Mouse (Mus musculus) Patski (cell line): ENCODE measurements at regions not wholly inside any gene's neighbourhood (a gene's known extent, or its start where the extent isn't known, plus 50 kb on each side); places are given as distances from the start of the nearest gene placed in this dataset.
A peak's percentile ranks its signal among the peaks of the same experiment; 100 is the strongest.
"Not testable (repeated sequence)": the region's sequence is repeated elsewhere in the genome, so short reads cannot be mapped to it uniquely, and the experiment has no call there.

Source experiments
- ATAC-seq: fragments of 100-300 bp; one replicate; pipeline ENCODE4 v1.8.0; 2021
- CTCF ChIA-PET: fragments of 350-600 bp; sonication (Branson Sonifier 250); formaldehyde crosslinking; loops from one replicate; lab custom pipeline; 2022; ENCODE audit warnings: inconsistent platforms; lab: Charles Lee
- POLR2A ChIA-PET: fragments of 350-600 bp; sonication (Branson Sonifier 250); formaldehyde crosslinking; loops from one replicate; lab custom pipeline; 2022; ENCODE audit warnings: antibody characterized with exemption, inconsistent platforms; lab: Charles Lee
- DNase-seq: peaks from one replicate; pipeline ENCODE4 v3.0.0-alpha.2; 2011; ENCODE audit warnings: low read depth, low spot score
- H3K27me3 ChIP-seq: fragments of 371-371 bp; one replicate; pipeline ENCODE4 v1.5.1; 2021
- CTCF ChIP-seq: fragments of 100-300 bp; IDR thresholded peaks from one replicate; pipeline ENCODE4 v1.5.1; 2021
- in situ Hi-C: fragments of 300-500 bp; cut with MboI; formaldehyde crosslinking; loops from 3 replicates; pipeline ENCODE4 v1.11.1; 2018; ENCODE audit warnings: low pct_unique_long_range_greater_than_20kb, mixed read lengths

DNA sequence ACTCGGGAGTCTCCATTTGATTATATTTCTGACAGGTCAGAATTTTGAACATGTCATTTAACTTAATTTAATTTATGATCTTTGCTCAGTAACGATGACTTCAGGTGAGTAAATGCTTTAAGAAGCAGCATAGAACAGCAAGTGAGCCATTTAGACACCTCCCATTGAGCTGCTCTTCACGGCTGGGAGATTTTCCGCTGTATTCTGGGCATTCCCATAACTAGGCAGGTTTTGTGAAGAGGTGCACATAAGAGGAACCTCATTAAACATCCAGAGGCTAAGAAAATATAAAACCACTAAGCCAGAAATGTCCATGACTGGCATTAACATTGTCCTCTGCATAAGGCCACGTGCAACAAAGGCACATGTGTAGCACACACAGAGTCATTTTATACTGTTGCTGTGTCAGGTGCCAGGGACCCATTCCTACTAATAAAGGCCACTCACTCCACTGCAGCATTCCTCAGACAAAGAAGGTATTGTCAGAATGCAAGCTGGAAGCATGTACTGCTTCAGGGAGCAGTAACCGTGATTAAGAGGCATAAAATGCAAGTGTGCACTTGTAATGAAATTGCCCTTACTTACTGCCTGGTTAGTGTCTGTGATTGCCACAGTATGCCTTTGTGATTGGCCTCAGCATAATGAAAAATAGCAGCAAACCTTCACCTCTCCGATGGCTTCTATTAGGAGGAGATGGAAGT lies 346.5 kb downstream of the Tm4sf1 start:
- no peak for TF ChIP-seq CTCF
- DNase-seq (peak; percentile 51), ATAC-seq (peak; percentile 96)
- in situ Hi-C loops, result no loop called here
- ChIA-PET CTCF (no interaction called here), POLR2A (no interaction called here)
- H3K27me3 ChIP-seq, result peaks cover 7% of the 10 kb centered on the region

DNA sequence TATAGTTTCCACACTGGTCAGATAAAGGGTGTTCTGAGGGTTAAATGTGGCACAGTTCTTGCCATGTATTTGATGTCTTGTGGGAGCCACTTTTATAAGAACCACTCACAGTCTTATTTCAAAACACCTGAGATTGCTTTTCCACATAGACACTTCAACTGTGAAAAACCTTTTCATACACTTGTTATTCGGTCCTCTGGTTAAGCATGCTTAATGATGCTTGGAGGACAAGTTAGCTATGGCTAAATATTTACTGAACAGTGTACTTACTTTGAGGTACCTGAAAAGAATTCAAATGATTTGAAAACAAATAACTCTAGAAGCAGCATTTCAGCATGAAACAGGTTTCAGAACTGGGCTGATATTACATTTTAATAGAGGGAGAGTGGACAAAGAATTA lies 359.2 kb downstream of the Tm4sf1 start:
- H3K27me3 ChIP-seq, CTCF ChIA-PET, POLR2A ChIA-PET, DNase-seq, ATAC-seq, in situ Hi-C loops: not testable (repeated sequence)

DNA sequence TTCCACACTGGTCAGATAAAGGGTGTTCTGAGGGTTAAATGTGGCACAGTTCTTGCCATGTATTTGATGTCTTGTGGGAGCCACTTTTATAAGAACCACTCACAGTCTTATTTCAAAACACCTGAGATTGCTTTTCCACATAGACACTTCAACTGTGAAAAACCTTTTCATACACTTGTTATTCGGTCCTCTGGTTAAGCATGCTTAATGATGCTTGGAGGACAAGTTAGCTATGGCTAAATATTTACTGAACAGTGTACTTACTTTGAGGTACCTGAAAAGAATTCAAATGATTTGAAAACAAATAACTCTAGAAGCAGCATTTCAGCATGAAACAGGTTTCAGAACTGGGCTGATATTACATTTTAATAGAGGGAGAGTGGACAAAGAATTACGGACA lies 372.8 kb downstream of the Tm4sf1 start:
- CTCF ChIA-PET, result not testable (repeated sequence)

DNA sequence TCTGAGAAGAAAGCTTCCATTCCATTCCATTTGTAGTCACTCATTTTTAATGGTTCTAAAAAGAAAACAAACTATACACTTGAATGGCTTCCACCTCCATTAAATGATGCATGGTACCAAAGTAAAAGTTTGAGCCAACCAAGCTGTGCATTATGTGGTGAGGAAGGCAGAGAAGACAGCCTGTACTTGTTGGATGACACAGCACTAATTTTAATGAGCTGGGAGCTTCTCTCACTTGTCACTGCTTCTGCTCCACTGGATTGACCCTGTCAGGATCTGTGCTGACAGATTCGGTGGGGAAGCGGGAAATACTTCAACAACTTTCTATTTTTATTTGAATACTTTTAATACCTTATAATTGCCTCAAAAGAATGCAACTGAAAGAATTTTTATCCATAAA lies 403.3 kb downstream of the Tm4sf1 start:
- peaks cover 46% of the 10 kb centered on the region for H3K27me3 ChIP-seq
- TF ChIP-seq CTCF, result no peak
- DNase-seq (no peak), ATAC-seq (no peak)
- in situ Hi-C loops, result no loop called here
- ChIA-PET CTCF (interaction anchor here (1.0 kb wide), 1 partner anchor 11 kb away, joined by 3 read pairs; no protein-coding TSS in a partner anchor), POLR2A (interaction anchor here (0.6 kb wide), 1 partner anchor 714 kb away, joined by 3 read pairs; no protein-coding TSS in a partner anchor)

More for the DNA sequence above, 372.8 kb downstream of the Tm4sf1 start:
- ATAC-seq, in situ Hi-C loops, H3K27me3 ChIP-seq, POLR2A ChIA-PET, DNase-seq: not testable (repeated sequence)

DNA sequence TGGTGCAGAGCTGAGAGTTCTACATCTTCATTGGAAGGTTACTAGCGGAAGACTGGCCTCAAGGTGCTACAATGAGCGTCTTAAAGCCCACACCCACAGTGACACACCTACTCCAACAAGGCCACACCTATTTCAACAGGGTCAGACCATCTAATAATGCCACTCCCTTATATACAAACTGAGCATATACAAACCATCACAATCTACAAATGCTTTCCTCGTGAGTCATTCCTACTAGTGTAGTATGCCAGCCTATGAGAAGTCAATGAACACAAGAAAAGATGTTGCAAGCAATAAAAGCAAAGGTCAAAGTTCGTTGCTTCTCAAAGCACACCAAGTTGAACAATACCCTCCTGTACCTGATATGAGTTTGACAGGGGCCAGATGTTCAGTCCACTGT lies 424.7 kb downstream of the Tm4sf1 start:
- ATAC-seq (no peak), DNase-seq (no peak)
- CTCF ChIA-PET, result interaction anchor here (1.8 kb wide), 1 partner anchor 8 kb away, joined by 4 read pairs; no protein-coding TSS in a partner anchor
- TF ChIP-seq CTCF, result no peak
- in situ Hi-C loops, result no loop called here
- POLR2A ChIA-PET, result no interaction called here
- H3K27me3 ChIP-seq, result peaks cover 24% of the 10 kb centered on the region

DNA sequence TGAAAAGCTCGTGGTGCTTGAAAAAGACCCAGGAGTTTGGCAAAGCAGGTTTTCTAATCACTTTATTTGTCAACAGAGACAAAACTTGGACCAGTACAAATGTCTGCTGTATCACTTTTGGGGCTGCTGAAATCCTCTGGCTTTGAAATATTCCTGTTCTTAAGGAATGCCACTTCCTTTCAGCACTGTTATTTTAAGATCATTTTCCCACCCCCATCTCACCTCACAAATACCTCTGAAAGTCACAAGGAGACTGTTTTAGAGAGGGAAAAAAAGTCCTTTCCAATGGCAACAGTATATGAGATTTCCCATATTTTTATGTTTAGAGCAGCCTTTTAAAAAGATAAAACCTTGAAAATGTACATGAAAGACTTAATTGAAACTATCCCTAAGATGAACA lies 438.2 kb downstream of the Tm4sf1 start:
- H3K27me3 ChIP-seq, result no peaks in the 10 kb centered on the region
- DNase-seq (no peak), ATAC-seq (no peak)
- in situ Hi-C loops, result no loop called here
- no peak for TF ChIP-seq CTCF
- CTCF ChIA-PET, result no interaction called here
- POLR2A ChIA-PET, result no interaction called here

DNA sequence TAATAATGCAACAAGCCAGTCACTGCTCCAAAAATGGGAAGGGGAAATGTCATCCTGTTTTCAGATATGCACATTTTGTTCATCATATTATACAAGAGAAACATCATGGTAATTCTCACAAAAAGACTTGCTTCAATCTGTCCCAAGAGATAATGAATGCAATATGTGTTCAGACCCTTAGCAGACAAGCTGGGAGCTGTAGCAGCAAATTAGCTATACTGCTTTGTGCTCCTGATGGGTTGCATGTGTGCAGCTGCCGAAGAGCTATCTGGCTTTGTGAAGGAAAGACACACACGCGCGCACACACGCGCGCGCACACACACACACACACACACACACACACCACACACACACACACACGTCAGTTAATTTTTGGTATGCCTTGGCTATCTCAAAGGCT lies 441.9 kb downstream of the Tm4sf1 start:
- H3K27me3 ChIP-seq, result peaks cover 4% of the 10 kb centered on the region
- DNase-seq, result no peak
- ChIA-PET POLR2A (no interaction called here), CTCF (no interaction called here)
- ATAC-seq, result no peak
- no peak for TF ChIP-seq CTCF
- in situ Hi-C loops, result no loop called here

DNA sequence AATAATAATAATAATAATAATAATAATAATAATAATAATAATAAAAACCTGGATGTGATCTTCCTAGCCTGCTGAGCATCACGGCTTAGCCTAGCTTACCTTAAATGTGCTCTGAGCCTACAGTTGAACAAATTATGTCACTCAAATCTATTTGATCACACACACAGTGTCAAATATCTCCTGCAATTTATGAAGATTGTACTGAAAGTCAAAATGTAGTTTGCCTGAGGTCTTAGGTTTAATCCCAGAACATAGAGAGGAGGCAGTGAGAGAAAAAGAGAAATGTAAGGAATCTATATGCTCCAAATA lies 456.4 kb downstream of the Tm4sf1 start:
- DNase-seq, result no peak
- in situ Hi-C loops, result no loop called here
- peaks cover 28% of the 10 kb centered on the region for H3K27me3 ChIP-seq
- TF ChIP-seq CTCF, result no peak
- no peak for ATAC-seq
- ChIA-PET POLR2A (no interaction called here), CTCF (no interaction called here)

DNA sequence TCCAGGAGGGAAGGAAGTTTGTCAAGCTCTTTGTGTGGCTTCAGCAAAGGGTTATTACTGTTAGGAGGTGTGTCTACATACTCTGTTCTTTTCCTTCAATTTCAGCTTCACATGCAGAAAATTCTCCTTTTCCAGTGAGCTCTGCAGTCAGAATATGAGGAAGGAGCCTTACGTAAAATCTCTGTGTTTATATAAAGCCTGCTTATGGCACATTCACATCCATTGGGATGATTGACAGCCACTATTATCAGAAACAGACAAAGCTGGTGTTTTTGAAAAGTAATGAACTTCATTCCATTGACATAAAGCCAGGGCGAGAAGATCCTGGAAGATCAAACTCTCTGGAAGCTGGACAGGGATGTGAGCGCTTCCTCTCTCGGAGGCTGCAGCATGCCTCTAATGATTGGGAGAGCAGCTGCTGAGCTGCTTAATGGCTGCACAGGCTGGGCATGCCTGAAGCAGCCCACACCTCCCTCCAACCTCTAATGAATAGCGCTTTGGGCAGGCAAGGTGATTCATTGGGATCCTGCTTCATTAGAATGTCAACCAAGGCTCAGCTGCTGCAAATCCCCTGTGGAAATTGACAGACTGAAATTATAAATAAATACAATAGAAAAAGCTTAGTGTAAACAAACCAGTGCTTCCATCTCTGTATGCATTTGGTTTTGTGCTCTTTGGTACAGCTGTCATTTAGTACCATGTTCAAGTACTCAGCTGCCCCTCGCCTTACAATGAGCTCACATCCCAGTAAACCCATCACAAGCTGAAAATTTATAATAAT lies 456.9 kb downstream of the Tm4sf1 start:
- ATAC-seq, result no peak
- no peak for DNase-seq
- POLR2A ChIA-PET, result no interaction called here
- in situ Hi-C loops, result no loop called here
- TF ChIP-seq CTCF, result no peak
- peaks cover 28% of the 10 kb centered on the region for H3K27me3 ChIP-seq
- CTCF ChIA-PET, result no interaction called here

DNA sequence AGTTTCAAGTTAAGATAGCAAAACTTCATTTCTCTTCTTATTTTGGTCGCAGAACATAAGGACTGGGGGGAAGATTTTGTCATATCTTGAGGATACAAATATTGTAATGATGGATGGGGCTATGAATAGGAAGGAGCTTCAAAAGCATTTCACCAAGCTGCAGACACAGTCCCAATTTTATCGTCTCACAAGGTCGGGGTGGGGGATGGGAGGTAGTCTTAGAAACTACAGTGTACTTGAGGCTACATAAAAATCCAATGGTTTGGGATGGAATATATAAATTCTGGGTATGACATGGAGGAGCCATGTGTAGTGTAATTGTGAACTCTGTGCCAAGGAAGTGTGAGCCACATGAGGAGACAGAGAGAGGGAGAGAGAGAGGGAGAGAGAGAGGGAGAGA lies 464.6 kb downstream of the Tm4sf1 start:
- H3K27me3 ChIP-seq, result peaks cover 32% of the 10 kb centered on the region
- CTCF ChIA-PET, result interaction anchor here (1.4 kb wide), 1 partner anchor 10 kb away, joined by 3 read pairs; no protein-coding TSS in a partner anchor
- no peak for DNase-seq

More for the DNA sequence above, 464.6 kb downstream of the Tm4sf1 start:
- POLR2A ChIA-PET, result no interaction called here
- no peak for ATAC-seq
- TF ChIP-seq CTCF, result no peak
- in situ Hi-C loops, result no loop called here
